Mouse (Mus musculus) adrenal gland, postnatal 10 days (tissue): ENCODE measurements around the gene Ticam1. TPM values are rescaled to one million over a fixed set of nuclear protein-coding genes. Genes with fewer than 3 reads are reported as not detected.

Source experiments
- microRNA-seq: library from miRNA; unstranded; fragments of <30 nt; microRNA quantifications from one replicate; pipeline ENCODE4 v1.2.0, GENCODE M21; 2021
- total RNA-seq, 2 experiments: library from RNA; stranded (reverse); gene quantifications; 2 replicates each; pipeline ENCODE4 v1.2.3; 2021

The Ticam1 gene
- total RNA-seq, 2 experiments from 2014 or later, result 16.6 to 18.1 TPM

Small RNA genes lying within 50 kb of the gene (microRNA-seq; reads per million reads assigned to microRNA genes)
- gene Mir7b, result 4,437 reads per million, percentile 88 among the genes with 10 or more reads in this experiment

Other genes with a start within 250 kb of the Ticam1 start
- gene Sh3gl1, start 240.2 kb downstream of the Ticam1 start, total RNA-seq, result 10 to 100 TPM; 49.3 to 50.7 TPM
- gene Chaf1a, start 236.3 kb downstream of the Ticam1 start, total RNA-seq, result 10 to 100 TPM in 1 of 2 experiments, 1 to 10 TPM in 1; 8.4 to 10.9 TPM
- gene Ubxn6, start 201.8 kb downstream of the Ticam1 start, total RNA-seq, result 10 to 100 TPM; 77.5 to 78.9 TPM
- 10 to 100 TPM; 45.3 to 54.0 TPM for gene Hdgfl2, start 197.2 kb downstream of the Ticam1 start, total RNA-seq
- gene Plin4, start 167.0 kb downstream of the Ticam1 start, total RNA-seq, result 10 to 100 TPM; 75.7 to 89.2 TPM
- gene Plin5, start 159.2 kb downstream of the Ticam1 start, total RNA-seq, result 100 to 1,000 TPM; 102 to 111 TPM
- 10 to 100 TPM; 41.0 to 55.6 TPM for gene Lrg1, start 154.8 kb downstream of the Ticam1 start, total RNA-seq
- 10 to 100 TPM; 13.3 to 14.9 TPM for gene Sema6b, start 136.4 kb downstream of the Ticam1 start, total RNA-seq
- 10 to 100 TPM in 1 of 2 experiments, 1 to 10 TPM in 1; 9.5 to 11.0 TPM for gene Tnfaip8l1, start 114.3 kb downstream of the Ticam1 start, total RNA-seq
- gene Mydgf, start 92.9 kb downstream of the Ticam1 start, total RNA-seq, result 10 to 100 TPM; 55.6 to 61.9 TPM
- gene Dpp9, start 57.9 kb downstream of the Ticam1 start, total RNA-seq, result 10 to 100 TPM; 28.8 to 30.1 TPM
- 10 to 100 TPM; 27.8 to 38.0 TPM for gene Fem1a, start 20.0 kb downstream of the Ticam1 start, total RNA-seq
- gene Plin3, start 16.1 kb upstream of the Ticam1 start, total RNA-seq, result 10 to 100 TPM; 96.0 to 97.9 TPM
- gene Arrdc5, start 23.5 kb upstream of the Ticam1 start, total RNA-seq, result not detected
- gene Uhrf1, start 26.5 kb upstream of the Ticam1 start, total RNA-seq, result 10 to 100 TPM; 28.5 to 34.8 TPM
- gene Kdm4b, start 49.3 kb upstream of the Ticam1 start, total RNA-seq, result 10 to 100 TPM; 35.0 to 41.8 TPM
- gene Ptprs, start 199.7 kb upstream of the Ticam1 start, total RNA-seq, result 100 to 1,000 TPM in 1 of 2 experiments, 10 to 100 TPM in 1; 77.1 to 106 TPM
- not detected for gene Znrf4, start 235.6 kb upstream of the Ticam1 start, total RNA-seq